Comparison of ENCODE assay signal across 18 mouse cellular contexts in genomic region chr5:114147043-114147972, GRCm38 (mm10). TPM values are rescaled to one million over a fixed set of nuclear protein-coding genes. Genes with fewer than 3 reads are reported as not detected.
DNase-seq lines count a peak whose midpoint lies in the region; ATAC-seq and TF ChIP-seq lines count a peak whose summit lies in the region.
"Had no signal": no experiment of that assay in that cellular context is flagged by ENCODE, and none has a peak within 500 bp of the region (broad histone marks: within the 10 kb centered on the region; RNA-seq: fewer than 3 reads in every experiment).

No protein-coding gene starts in this region.

- no peak for TF ChIP-seq CTCF in liver, postnatal 0 days (IDR thresholded peaks at IDR 0.05; ENCODE audit: low read depth)

- no peak for TF ChIP-seq EP300 in liver, postnatal 0 days (IDR thresholded peaks at IDR 0.05; ENCODE audit: low read depth)

- no peak for ATAC-seq in heart, embryonic 13.5 days (ENCODE audit: extremely low read depth, insufficient number of reproducible peaks, low FRiP score, low TSS enrichment)
- no peak for ATAC-seq in liver, postnatal 0 days
- ATAC-seq in liver, embryonic 11.5 days (replicated peaks; ENCODE audit: low FRiP score), result no peak
- peak; percentile 46 for ATAC-seq in intestine, embryonic 15.5 days
- no peak for ATAC-seq in megakaryocyte, adult 5-6 weeks (ENCODE audit: poor library complexity, severe bottlenecking)
- ATAC-seq: CD4-positive, CD25-positive, alpha-beta regulatory T cell, adult 4 months; forebrain, embryonic 13.5 days had no signal

- H3K9me3 ChIP-seq in heart, embryonic 13.5 days, result no peaks in the 10 kb centered on the region
- H3K9me3 ChIP-seq in liver, postnatal 0 days (ENCODE audit: low read length), result no peaks in the 10 kb centered on the region
- H3K9me3 ChIP-seq in liver, embryonic 11.5 days (ENCODE audit: control insufficient read depth, low read length), result no peaks in the 10 kb centered on the region
- H3K9me3 ChIP-seq in embryonic facial prominence, embryonic 10.5 days, result no peaks in the 10 kb centered on the region
- H3K9me3 ChIP-seq in intestine, embryonic 15.5 days, result no peaks in the 10 kb centered on the region
- H3K9me3 ChIP-seq: forebrain, embryonic 13.5 days; hindbrain, embryonic 15.5 days; limb, embryonic 15.5 days had no signal

- intact Hi-C loops in heart, postnatal 36 days (cut with DNase I), result no loop called here

- H3K27ac ChIP-seq in heart, embryonic 13.5 days (replicated peaks), result peak overlapping the region; percentile 98
- peak overlapping the region; percentile 95 for H3K27ac ChIP-seq in liver, postnatal 0 days (ENCODE audit: low read depth)
- no peak overlapping the region for H3K27ac ChIP-seq in liver, embryonic 11.5 days (ENCODE audit: low read depth, low read length)
- 0 out of 2 replicates have a peak overlapping the region, but pooled peaks have one; percentile 24 for H3K27ac ChIP-seq in embryonic facial prominence, embryonic 10.5 days (replicated peaks)
- peak overlapping the region; percentile 36; the same call in 1 of the 2 replicates for H3K27ac ChIP-seq in intestine, embryonic 15.5 days
- H3K27ac ChIP-seq: forebrain, embryonic 13.5 days; hindbrain, embryonic 15.5 days; limb, embryonic 15.5 days had no signal

- peak overlapping the region; percentile 84 for H3K9ac ChIP-seq in heart, embryonic 13.5 days
- peak overlapping the region; percentile 67 for H3K9ac ChIP-seq in liver, postnatal 0 days (replicated peaks)
- no peak overlapping the region for H3K9ac ChIP-seq in liver, embryonic 11.5 days (ENCODE audit: low read depth, low read length)
- no peak overlapping the region for H3K9ac ChIP-seq in intestine, embryonic 15.5 days
- H3K9ac ChIP-seq: forebrain, embryonic 13.5 days; hindbrain, embryonic 15.5 days; limb, embryonic 15.5 days had no signal

- DNase-seq in heart, postnatal 36 days, result no peak
- no peak for DNase-seq in liver, postnatal 0 days
- DNase-seq in liver, embryonic 11.5 days (ENCODE audit: low spot score), result no peak
- DNase-seq in embryonic facial prominence, embryonic 10.5 days (ENCODE audit: low spot score), result no peak
- DNase-seq in lung, postnatal 25 days (ENCODE audit: low spot score), result no peak
- DNase-seq: adrenal gland, adult 8-10 months; cerebellum, adult 2 months had no signal

- WGBS in heart, embryonic 13.5 days, result 49% methylated on average over 14 of the region's 14 CpGs
- WGBS in liver, postnatal 0 days (ENCODE audit: insufficient replicate concordance), result 75% methylated on average over 14 of the region's 14 CpGs
- 81% methylated on average over 14 of the region's 14 CpGs for WGBS in liver, embryonic 11.5 days
- WGBS in embryonic facial prominence, embryonic 10.5 days, result 84% methylated on average over 14 of the region's 14 CpGs
- 73% methylated on average over 14 of the region's 14 CpGs for WGBS in intestine, embryonic 15.5 days

- H3K4me2 ChIP-seq in heart, embryonic 13.5 days, result peak overlapping the region; percentile 64
- H3K4me2 ChIP-seq in liver, postnatal 0 days (ENCODE audit: low read depth, low read length), result peak overlapping the region; percentile 63
- no peak overlapping the region for H3K4me2 ChIP-seq in liver, embryonic 11.5 days
- no peak overlapping the region for H3K4me2 ChIP-seq in intestine, embryonic 15.5 days (replicated peaks)
- H3K4me2 ChIP-seq: forebrain, embryonic 13.5 days; hindbrain, embryonic 15.5 days; limb, embryonic 15.5 days had no signal

- peaks cover 49% of the 10 kb centered on the region for H3K4me1 ChIP-seq in heart, embryonic 13.5 days
- no peaks in the 10 kb centered on the region; the same call in 1 of the 2 replicates for H3K4me1 ChIP-seq in liver, postnatal 0 days (ENCODE audit: insufficient read depth)
- H3K4me1 ChIP-seq in liver, embryonic 11.5 days (replicated peaks; ENCODE audit: control insufficient read depth, insufficient read depth, low read length), result no peaks in the 10 kb centered on the region; the same call in 1 of the 2 replicates
- peaks cover 36% of the 10 kb centered on the region for H3K4me1 ChIP-seq in embryonic facial prominence, embryonic 10.5 days
- H3K4me1 ChIP-seq in intestine, embryonic 15.5 days (replicated peaks), result peaks cover 21% of the 10 kb centered on the region
- H3K4me1 ChIP-seq: forebrain, embryonic 13.5 days had no signal

- peak overlapping the region; percentile 50 for H3K4me3 ChIP-seq in heart, embryonic 13.5 days
- H3K4me3 ChIP-seq in liver, postnatal 0 days (ENCODE audit: low read depth, low read length), result peak overlapping the region; percentile 37
- no peak overlapping the region for H3K4me3 ChIP-seq in liver, embryonic 11.5 days (ENCODE audit: low read depth, low read length)
- H3K4me3 ChIP-seq in embryonic facial prominence, embryonic 10.5 days, result no peak overlapping the region
- no peak overlapping the region for H3K4me3 ChIP-seq in intestine, embryonic 15.5 days (replicated peaks)
- H3K4me3 ChIP-seq: forebrain, embryonic 13.5 days; hindbrain, embryonic 15.5 days; layer of hippocampus, adult 2 months; limb, embryonic 15.5 days had no signal

- H3K36me3 ChIP-seq in heart, embryonic 13.5 days, result no peaks in the 10 kb centered on the region
- H3K36me3 ChIP-seq in liver, postnatal 0 days (replicated peaks; ENCODE audit: insufficient read depth, low read length), result no peaks in the 10 kb centered on the region
- no peaks in the 10 kb centered on the region for H3K36me3 ChIP-seq in liver, embryonic 11.5 days (ENCODE audit: control insufficient read depth, insufficient read depth, low read length)
- no peaks in the 10 kb centered on the region for H3K36me3 ChIP-seq in embryonic facial prominence, embryonic 10.5 days (replicated peaks)
- no peaks in the 10 kb centered on the region for H3K36me3 ChIP-seq in intestine, embryonic 15.5 days
- H3K36me3 ChIP-seq: hindbrain, embryonic 15.5 days; limb, embryonic 15.5 days had no signal

- no peaks in the 10 kb centered on the region for H3K27me3 ChIP-seq in heart, embryonic 13.5 days (replicated peaks)
- H3K27me3 ChIP-seq in liver, postnatal 0 days (ENCODE audit: insufficient read depth, low read length), result no peaks in the 10 kb centered on the region
- H3K27me3 ChIP-seq in liver, embryonic 11.5 days (replicated peaks; ENCODE audit: control insufficient read depth, insufficient read depth, low read length), result no peaks in the 10 kb centered on the region
- no peaks in the 10 kb centered on the region for H3K27me3 ChIP-seq in embryonic facial prominence, embryonic 10.5 days (replicated peaks; ENCODE audit: low read depth, poor library complexity, severe bottlenecking)
- H3K27me3 ChIP-seq in intestine, embryonic 15.5 days (replicated peaks), result no peaks in the 10 kb centered on the region
- H3K27me3 ChIP-seq: forebrain, embryonic 13.5 days; hindbrain, embryonic 15.5 days; limb, embryonic 15.5 days had no signal

RNA-seq across cellular contexts. Expression of gene Acacb, which starts 1.0 kb away (rescaled TPM):
- 8.9 and 9.5 TPM in 2 replicates for polyA plus RNA-seq in heart, embryonic 13.5 days (2015; fragmentation: Nextera tagmentation; extraction: Ambion mirVana)
- total RNA-seq in heart, postnatal 36 days (2021), result 100 to 1,000 TPM; 232 to 242 TPM
- 1.0 and 1.2 TPM in 2 replicates for polyA plus RNA-seq in liver, postnatal 0 days (2015; fragmentation: Nextera tagmentation; extraction: Ambion mirVana)
- 0.86 and 1.2 TPM in 2 replicates for polyA plus RNA-seq in liver, embryonic 11.5 days (2014; fragmentation: Nextera tagmentation; extraction: Ambion mirVana)
- polyA plus RNA-seq in embryonic facial prominence, embryonic 10.5 days (2016; fragmentation: Nextera tagmentation; extraction: Ambion mirVana), result 3.2 and 4.4 TPM in 2 replicates
- polyA plus RNA-seq in intestine, embryonic 15.5 days (2015; fragmentation: Nextera tagmentation; extraction: Ambion mirVana), result 1.4 and 1.7 TPM in 2 replicates
- total RNA-seq in megakaryocyte, adult 5-6 weeks (2015), result 0.02 and 0.05 TPM in 2 replicates
- total RNA-seq in megakaryocyte, adult 5-6 weeks (2017), result 0.07 TPM in 1 of 2 replicates, not detected in the other

RNA-seq across cellular contexts. Expression of gene Ung, which starts 17.1 kb away (rescaled TPM):
- polyA plus RNA-seq in heart, embryonic 13.5 days (2015; fragmentation: Nextera tagmentation; extraction: Ambion mirVana), result 44.6 and 47.5 TPM in 2 replicates
- total RNA-seq in heart, postnatal 36 days (2021), result 10 to 100 TPM; 26.4 to 27.3 TPM
- 11.8 TPM in 2 replicates for polyA plus RNA-seq in liver, postnatal 0 days (2015; fragmentation: Nextera tagmentation; extraction: Ambion mirVana)
- 41.8 and 47.1 TPM in 2 replicates for polyA plus RNA-seq in liver, embryonic 11.5 days (2014; fragmentation: Nextera tagmentation; extraction: Ambion mirVana)
- 76.0 and 76.1 TPM in 2 replicates for polyA plus RNA-seq in embryonic facial prominence, embryonic 10.5 days (2016; fragmentation: Nextera tagmentation; extraction: Ambion mirVana)
- 45.0 and 45.1 TPM in 2 replicates for polyA plus RNA-seq in intestine, embryonic 15.5 days (2015; fragmentation: Nextera tagmentation; extraction: Ambion mirVana)
- total RNA-seq in megakaryocyte, adult 5-6 weeks (2015), result 3.0 and 3.1 TPM in 2 replicates
- total RNA-seq in megakaryocyte, adult 5-6 weeks (2017), result 6.1 and 9.7 TPM in 2 replicates

RNA-seq across cellular contexts. Expression of gene Alkbh2, which starts 19.3 kb away (rescaled TPM):
- 6.4 and 9.1 TPM in 2 replicates for polyA plus RNA-seq in heart, embryonic 13.5 days (2015; fragmentation: Nextera tagmentation; extraction: Ambion mirVana)
- total RNA-seq in heart, postnatal 36 days (2021), result 1 to 10 TPM; 1.2 to 1.5 TPM
- polyA plus RNA-seq in liver, postnatal 0 days (2015; fragmentation: Nextera tagmentation; extraction: Ambion mirVana), result 4.5 and 5.7 TPM in 2 replicates
- polyA plus RNA-seq in liver, embryonic 11.5 days (2014; fragmentation: Nextera tagmentation; extraction: Ambion mirVana), result 13.1 and 13.4 TPM in 2 replicates
- 12.9 and 13.4 TPM in 2 replicates for polyA plus RNA-seq in embryonic facial prominence, embryonic 10.5 days (2016; fragmentation: Nextera tagmentation; extraction: Ambion mirVana)
- polyA plus RNA-seq in intestine, embryonic 15.5 days (2015; fragmentation: Nextera tagmentation; extraction: Ambion mirVana), result 11.6 and 12.0 TPM in 2 replicates
- total RNA-seq in megakaryocyte, adult 5-6 weeks (2015), result 3.0 and 3.2 TPM in 2 replicates
- total RNA-seq in megakaryocyte, adult 5-6 weeks (2017), result 1.4 and 1.6 TPM in 2 replicates

RNA-seq across cellular contexts. Expression of gene Svop, which starts 55.9 kb away (rescaled TPM):
- polyA plus RNA-seq in heart, embryonic 13.5 days (2015; fragmentation: Nextera tagmentation; extraction: Ambion mirVana), result 0.15 and 0.36 TPM in 2 replicates
- total RNA-seq in heart, postnatal 36 days (2021), result not detected
- not detected in 2 replicates for polyA plus RNA-seq in liver, postnatal 0 days (2015; fragmentation: Nextera tagmentation; extraction: Ambion mirVana)
- not detected in 2 replicates for polyA plus RNA-seq in liver, embryonic 11.5 days (2014; fragmentation: Nextera tagmentation; extraction: Ambion mirVana)
- 4.2 and 4.4 TPM in 2 replicates for polyA plus RNA-seq in embryonic facial prominence, embryonic 10.5 days (2016; fragmentation: Nextera tagmentation; extraction: Ambion mirVana)
- polyA plus RNA-seq in intestine, embryonic 15.5 days (2015; fragmentation: Nextera tagmentation; extraction: Ambion mirVana), result 2.1 and 2.5 TPM in 2 replicates
- total RNA-seq in megakaryocyte, adult 5-6 weeks (2015), result not detected in 2 replicates
- total RNA-seq in megakaryocyte, adult 5-6 weeks (2017), result not detected in 2 replicates
- total RNA-seq: megakaryocyte-erythroid progenitor cell, adult 5-6 weeks; monocyte, adult 5-6 weeks had no signal
- polyA plus RNA-seq: CD4-positive, CD25-positive, alpha-beta regulatory T cell, adult 4 months; kidney, embryonic 14.5 days had no signal

Comparison
In these comparisons a context has a peak if more than half of its experiments do, and no peak if none do; other contexts are left out.
1. H3K4me2 ChIP-seq: peak in heart, embryonic 13.5 days (single experiment) and liver, postnatal 0 days (single experiment); none in liver, embryonic 11.5 days (single experiment) and intestine, embryonic 15.5 days (single experiment).
2. H3K4me3 ChIP-seq: peak in heart, embryonic 13.5 days (single experiment) and liver, postnatal 0 days (single experiment); none in liver, embryonic 11.5 days (single experiment), embryonic facial prominence, embryonic 10.5 days (single experiment) and intestine, embryonic 15.5 days (single experiment).
3. H3K9ac ChIP-seq: peak in heart, embryonic 13.5 days (single experiment) and liver, postnatal 0 days (single experiment); none in liver, embryonic 11.5 days (single experiment) and intestine, embryonic 15.5 days (single experiment).